Mouse (Mus musculus): ENCODE measurements around the gene F12.
"Not testable (repeated sequence)": the region's sequence is repeated elsewhere in the genome, so short reads cannot be mapped to it uniquely, and the experiment has no call there.

The F12 gene

GRCm38 (mm10) chr13:55449679-55450441 lies 23.3 kb upstream of the F12 start:
- DNase-seq (ENCODE audit: low read depth in 1 of 2, low spot score in 2 of 2) = no peak

- no peak for DNase-seq (ENCODE audit: low read depth in 1 of 2, low spot score in 2 of 2)
Measured at GRCm38 (mm10) chr13:55449205-55449604, 22.6 kb upstream of the F12 start.

- DNase-seq (ENCODE audit: low read depth in 1 of 2, low spot score in 2 of 2) = no peak
Measured at GRCm38 (mm10) chr13:55448131-55448530, 21.5 kb upstream of the F12 start.

GRCm38 (mm10) chr13:55447543-55447943 lies 20.9 kb upstream of the F12 start:
- peak; percentile 77 to 79 for DNase-seq (ENCODE audit: low read depth in 1 of 2, low spot score in 2 of 2)

- no peak for DNase-seq (ENCODE audit: low read depth in 1 of 2, low spot score in 2 of 2)
Measured at GRCm38 (mm10) chr13:55446483-55447105, 20.0 kb upstream of the F12 start.

GRCm38 (mm10) chr13:55445361-55446091 lies 18.9 kb upstream of the F12 start:
- no peak for DNase-seq (ENCODE audit: low read depth in 1 of 2, low spot score in 2 of 2)

- peak; percentile 99 for DNase-seq (ENCODE audit: low read depth in 1 of 2, low spot score in 2 of 2)
Measured at GRCm38 (mm10) chr13:55444937-55445315, 18.3 kb upstream of the F12 start, which contains the start of gene Grk6. TSS of gene Grk6 (plus strand) at chr13:55445072.

- DNase-seq (ENCODE audit: low read depth in 1 of 2, low spot score in 2 of 2) = no peak
Measured at GRCm38 (mm10) chr13:55444286-55444936, 17.8 kb upstream of the F12 start.

GRCm38 (mm10) chr13:55443799-55444285 lies 17.2 kb upstream of the F12 start:
- no peak for DNase-seq (ENCODE audit: low read depth in 1 of 2, low spot score in 2 of 2)

- DNase-seq (ENCODE audit: low read depth in 1 of 2, low spot score in 2 of 2) = not testable (repeated sequence)
Measured at GRCm38 (mm10) chr13:55437111-55437629, 10.6 kb upstream of the F12 start.

GRCm38 (mm10) chr13:55431889-55432685 lies 5.5 kb upstream of the F12 start:
- DNase-seq (ENCODE audit: low read depth in 1 of 2, low spot score in 2 of 2) = peak in 1 of 2 experiments; percentile 40

- DNase-seq (ENCODE audit: low read depth in 1 of 2, low spot score in 2 of 2) = no peak
Measured at GRCm38 (mm10) chr13:55430566-55430965, 4.0 kb upstream of the F12 start.

- DNase-seq (ENCODE audit: low read depth in 1 of 2, low spot score in 2 of 2) = peak; percentile 73 to 77
Measured at GRCm38 (mm10) chr13:55429226-55429888, 2.8 kb upstream of the F12 start.

- peak in 1 of 2 experiments; percentile 62 for DNase-seq (ENCODE audit: low read depth in 1 of 2, low spot score in 2 of 2)
Measured at GRCm38 (mm10) chr13:55420933-55421800, 5.4 kb downstream of the F12 start.

- DNase-seq (ENCODE audit: low read depth in 1 of 2, low spot score in 2 of 2) = no peak
Measured at GRCm38 (mm10) chr13:55420018-55420932, 6.3 kb downstream of the F12 start.

GRCm38 (mm10) chr13:55419142-55419541 lies 7.5 kb downstream of the F12 start:
- DNase-seq (ENCODE audit: low read depth in 1 of 2, low spot score in 2 of 2) = no peak

- peak; percentile 76 to 82 for DNase-seq (ENCODE audit: low read depth in 1 of 2, low spot score in 2 of 2)
Measured at GRCm38 (mm10) chr13:55418004-55418403, 8.6 kb downstream of the F12 start.
